ENCODE assay signal across 10 mouse cellular contexts in the genomic region with DNA sequence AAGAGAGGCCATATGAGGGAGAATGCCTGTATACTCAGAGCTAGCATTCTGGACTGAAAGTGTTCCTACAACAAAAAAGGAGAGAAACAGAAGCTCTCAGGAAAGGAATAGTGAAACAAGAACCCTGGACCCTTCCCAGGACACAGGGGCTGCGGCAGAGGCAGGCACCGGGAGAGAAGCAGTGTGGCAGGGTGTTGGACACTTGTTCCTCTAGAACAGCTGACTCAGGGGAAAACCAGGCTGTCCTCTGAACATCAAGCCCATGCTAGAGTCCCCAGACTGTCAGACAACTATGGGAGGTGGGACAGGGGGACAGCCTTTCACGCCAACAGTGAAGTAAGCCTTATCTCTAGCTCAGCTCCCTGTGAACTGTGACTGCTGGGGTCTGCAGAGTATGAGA. TPM values are rescaled to one million over a fixed set of nuclear protein-coding genes. Genes with fewer than 3 reads are reported as not detected.
DNase-seq lines count a peak whose midpoint lies in the region; ATAC-seq and TF ChIP-seq lines count a peak whose summit lies in the region.
"Had no signal": no experiment of that assay in that cellular context is flagged by ENCODE, and none has a peak within 500 bp of the region (broad histone marks: within the 10 kb centered on the region; RNA-seq: fewer than 3 reads in every experiment).

No protein-coding gene starts in this region.

- no peaks in the 10 kb centered on the region; the same call in 1 of the 2 replicates for H3K27me3 ChIP-seq in midbrain, embryonic 16.5 days (ENCODE audit: control insufficient read depth, insufficient read depth, low read depth, low read length)
- H3K27me3 ChIP-seq: Patski had no signal

- peak overlapping the region; percentile 99; the same call in 1 of the 2 replicates for H3K4me2 ChIP-seq in midbrain, embryonic 16.5 days (ENCODE audit: low read length)

- 88% methylated on average over 3 of the region's 3 CpGs for WGBS in midbrain, embryonic 16.5 days

- no peaks in the 10 kb centered on the region for H3K9me3 ChIP-seq in midbrain, embryonic 16.5 days (replicated peaks; ENCODE audit: control insufficient read depth, low read length, poor library complexity, severe bottlenecking)

- no peak overlapping the region for H3K9ac ChIP-seq in midbrain, embryonic 16.5 days (ENCODE audit: low read depth, low read length)

- H3K4me1 ChIP-seq in midbrain, embryonic 16.5 days (ENCODE audit: control insufficient read depth, insufficient read depth, low read length) = peaks cover 50% of the 10 kb centered on the region

- no peak for ATAC-seq in midbrain, embryonic 16.5 days
- ATAC-seq: Patski had no signal

- no peak for TF ChIP-seq CTCF in layer of hippocampus, adult 2 months (conservative IDR thresholded peaks at IDR 0.05)

- H3K36me3 ChIP-seq in midbrain, embryonic 16.5 days (ENCODE audit: control insufficient read depth, insufficient read depth, low read length) = 0 out of 2 replicates have a peak, but pooled peaks cover 4% of the 10 kb centered on the region

- DNase-seq in cerebellum, adult 8-10 months = peak; percentile 25
- no peak for DNase-seq in cerebellum, postnatal 25 days
- DNase-seq in layer of hippocampus, adult 2 months (ENCODE audit: low spot score in 2 of 2) = no peak
- DNase-seq in layer of hippocampus, adult 8-10 months (ENCODE audit: low spot score in 2 of 2) = no peak
- peak; percentile 15 for DNase-seq in induced T-regulatory cell, adult 2 months (ENCODE audit: low read depth)
- no peak for DNase-seq in adrenal gland, adult 2 months
- no peak for DNase-seq in adrenal gland, postnatal 4 days (ENCODE audit: low spot score in 2 of 2)
- DNase-seq: gastrocnemius, postnatal 25 days had no signal

- peak overlapping the region; percentile 97 for H3K27ac ChIP-seq in layer of hippocampus, adult 2 months
- no peak overlapping the region for H3K27ac ChIP-seq in midbrain, embryonic 16.5 days (ENCODE audit: low read length)

- H3K4me3 ChIP-seq in layer of hippocampus, adult 2 months = no peak overlapping the region
- no peak overlapping the region for H3K4me3 ChIP-seq in midbrain, embryonic 16.5 days (ENCODE audit: low read depth, low read length)

RNA-seq across cellular contexts. Expression of gene Ntn3, which starts 1.3 kb away (rescaled TPM):
- total RNA-seq in layer of hippocampus, adult 2 months (2021) = 1 to 10 TPM; 9.1 to 9.9 TPM
- 10 to 100 TPM in 1 of 4 experiments, 1 to 10 TPM in 3; 8.6 to 10.1 (median 9.3) TPM for total RNA-seq in layer of hippocampus, adult 8-10 months (2022)
- polyA plus RNA-seq in midbrain, embryonic 16.5 days (2015; fragmentation: Nextera tagmentation; extraction: Ambion mirVana) = 3.9 and 4.4 TPM in 2 replicates
- 1 to 10 TPM; 1.4 to 2.4 TPM for total RNA-seq in adrenal gland, adult 2 months (2021)
- polyA plus RNA-seq in adrenal gland, adult 2 months (2012; rRNA removed) = 7.4 and 8.8 TPM in 2 replicates
- total RNA-seq in adrenal gland, postnatal 4 days (2021) = 1 to 10 TPM; 7.6 to 8.2 TPM

RNA-seq across cellular contexts. Expression of gene Tbc1d24, which starts 5.2 kb away (rescaled TPM):
- total RNA-seq in layer of hippocampus, adult 2 months (2021) = 10 to 100 TPM; 61.2 to 66.1 TPM
- total RNA-seq in layer of hippocampus, adult 8-10 months (2022) = 10 to 100 TPM; 60.0 to 71.5 (median 64.0) TPM
- polyA plus RNA-seq in midbrain, embryonic 16.5 days (2015; fragmentation: Nextera tagmentation; extraction: Ambion mirVana) = 30.6 and 30.8 TPM in 2 replicates
- total RNA-seq in adrenal gland, adult 2 months (2021) = 10 to 100 TPM; 13.4 to 17.1 TPM
- 24.6 and 33.5 TPM in 2 replicates for polyA plus RNA-seq in adrenal gland, adult 2 months (2012; rRNA removed)
- 10 to 100 TPM; 13.7 to 15.9 TPM for total RNA-seq in adrenal gland, postnatal 4 days (2021)

RNA-seq across cellular contexts. Expression of gene Tedc2, which starts 10.1 kb away (rescaled TPM):
- 1 to 10 TPM; 9.5 to 9.8 TPM for total RNA-seq in layer of hippocampus, adult 2 months (2021)
- 10 to 100 TPM in 2 of 4 experiments, 1 to 10 TPM in 2; 8.7 to 11.4 (median 10.0) TPM for total RNA-seq in layer of hippocampus, adult 8-10 months (2022)
- polyA plus RNA-seq in midbrain, embryonic 16.5 days (2015; fragmentation: Nextera tagmentation; extraction: Ambion mirVana) = 9.2 and 9.5 TPM in 2 replicates
- total RNA-seq in adrenal gland, adult 2 months (2021) = 1 to 10 TPM; 7.0 to 7.6 TPM
- 7.5 and 7.8 TPM in 2 replicates for polyA plus RNA-seq in adrenal gland, adult 2 months (2012; rRNA removed)
- 10 to 100 TPM; 13.8 to 17.6 TPM for total RNA-seq in adrenal gland, postnatal 4 days (2021)

RNA-seq across cellular contexts. Expression of gene Ccnf, which starts 40.7 kb away (rescaled TPM):
- 1 to 10 TPM; 4.6 to 6.2 TPM for total RNA-seq in layer of hippocampus, adult 2 months (2021)
- total RNA-seq in layer of hippocampus, adult 8-10 months (2022) = 1 to 10 TPM; 5.1 to 8.0 (median 7.5) TPM
- polyA plus RNA-seq in midbrain, embryonic 16.5 days (2015; fragmentation: Nextera tagmentation; extraction: Ambion mirVana) = 12.7 and 12.9 TPM in 2 replicates
- 1 to 10 TPM; 1.8 to 4.0 TPM for total RNA-seq in adrenal gland, adult 2 months (2021)
- 1.9 and 2.0 TPM in 2 replicates for polyA plus RNA-seq in adrenal gland, adult 2 months (2012; rRNA removed)
- total RNA-seq in adrenal gland, postnatal 4 days (2021) = 10 to 100 TPM; 23.3 to 25.5 TPM

RNA-seq across cellular contexts. Expression of gene Atp6v0c, which starts 41.1 kb away (rescaled TPM):
- 1,000 to 10,000 TPM; 1,075 to 1,153 TPM for total RNA-seq in layer of hippocampus, adult 2 months (2021)
- 1,000 to 10,000 TPM in 3 of 4 experiments, 100 to 1,000 TPM in 1; 996 to 1,139 (median 1,074) TPM for total RNA-seq in layer of hippocampus, adult 8-10 months (2022)
- 1,371 and 1,629 TPM in 2 replicates for polyA plus RNA-seq in midbrain, embryonic 16.5 days (2015; fragmentation: Nextera tagmentation; extraction: Ambion mirVana)
- total RNA-seq in adrenal gland, adult 2 months (2021) = 100 to 1,000 TPM; 476 to 493 TPM
- 1,190 and 1,565 TPM in 2 replicates for polyA plus RNA-seq in adrenal gland, adult 2 months (2012; rRNA removed)
- total RNA-seq in adrenal gland, postnatal 4 days (2021) = 100 to 1,000 TPM; 344 to 347 TPM

Comparison
In these comparisons a context has a peak if more than half of its experiments do, and no peak if none do; other contexts are left out.
1. DNase-seq: peak in cerebellum, adult 8-10 months (single experiment) and induced T-regulatory cell, adult 2 months (single experiment); none in cerebellum, postnatal 25 days (0 of 2), layer of hippocampus, adult 2 months (0 of 2), layer of hippocampus, adult 8-10 months (0 of 2), adrenal gland, adult 2 months (single experiment) and adrenal gland, postnatal 4 days (0 of 2).